Mouse (Mus musculus) right cerebral cortex, adult 18-20 months (tissue): ENCODE measurements around the gene Slc10a7.
"Not testable (repeated sequence)": the region's sequence is repeated elsewhere in the genome, so short reads cannot be mapped to it uniquely, and the experiment has no call there.

Source experiments
- DNase-seq: peaks from one replicate; pipeline ENCODE4 v3.0.0; 2022; ENCODE audit warnings: mixed read lengths

Slc10a7 gene

GRCm38 (mm10) chr8:78670241-78670640 is 161.1 kb downstream of the Slc10a7 start:
- DNase-seq = no peak

- DNase-seq = no peak
Measured at GRCm38 (mm10) chr8:78678541-78679219, 169.5 kb downstream of the Slc10a7 start.

- DNase-seq = no peak
Measured at GRCm38 (mm10) chr8:78690795-78691194, 181.6 kb downstream of the Slc10a7 start.

GRCm38 (mm10) chr8:78698331-78698741 is 189.2 kb downstream of the Slc10a7 start:
- peak; percentile 39 for DNase-seq

GRCm38 (mm10) chr8:78703068-78703820 is 194.1 kb downstream of the Slc10a7 start:
- no peak for DNase-seq

GRCm38 (mm10) chr8:78705980-78706379 is 196.8 kb downstream of the Slc10a7 start:
- no peak for DNase-seq

- DNase-seq = no peak
Measured at GRCm38 (mm10) chr8:78709948-78710644, 200.9 kb downstream of the Slc10a7 start.

GRCm38 (mm10) chr8:78710961-78711360 is 201.8 kb downstream of the Slc10a7 start:
- DNase-seq = no peak

- DNase-seq = no peak
Measured at GRCm38 (mm10) chr8:78714880-78715279, 205.7 kb downstream of the Slc10a7 start.

GRCm38 (mm10) chr8:78716546-78716945 is 207.4 kb downstream of the Slc10a7 start:
- no peak for DNase-seq

GRCm38 (mm10) chr8:78717191-78717590 is 208.0 kb downstream of the Slc10a7 start:
- DNase-seq = not testable (repeated sequence)

GRCm38 (mm10) chr8:78719279-78720040 is 210.3 kb downstream of the Slc10a7 start:
- DNase-seq = no peak

- DNase-seq = no peak
Measured at GRCm38 (mm10) chr8:78720041-78720414, 210.9 kb downstream of the Slc10a7 start.

GRCm38 (mm10) chr8:78721576-78721975 is 212.4 kb downstream of the Slc10a7 start:
- no peak for DNase-seq

- DNase-seq = no peak
Measured at GRCm38 (mm10) chr8:78722201-78722600, 213.1 kb downstream of the Slc10a7 start.

- DNase-seq = no peak
Measured at GRCm38 (mm10) chr8:78724832-78725231, 215.7 kb downstream of the Slc10a7 start.

- DNase-seq = no peak
Measured at GRCm38 (mm10) chr8:78728240-78728639, 219.1 kb downstream of the Slc10a7 start.

- DNase-seq = no peak
Measured at GRCm38 (mm10) chr8:78732410-78732809, 223.3 kb downstream of the Slc10a7 start.

- DNase-seq = no peak
Measured at GRCm38 (mm10) chr8:78732995-78733512, 223.9 kb downstream of the Slc10a7 start.

- no peak for DNase-seq
Measured at GRCm38 (mm10) chr8:78734721-78735517, 225.8 kb downstream of the Slc10a7 start.

- no peak for DNase-seq
Measured at GRCm38 (mm10) chr8:78738304-78738703, 229.2 kb downstream of the Slc10a7 start.

- no peak for DNase-seq
Measured at GRCm38 (mm10) chr8:78740936-78741335, 231.8 kb downstream of the Slc10a7 start.
